Mouse (Mus musculus): Measurements from ENCODE around the gene 4930432M17Rik. TPM values are rescaled to one million over a fixed set of nuclear protein-coding genes. Genes with fewer than 3 reads are reported as not detected.

Gene 4930432M17Rik
- total RNA-seq (2014; fragmentation: Nextera tagmentation) (not detected in 2 replicates), total RNA-seq (2017) (not detected in 2 replicates)

GRCm38 (mm10) chr3:121670462-121670861 is at the start of gene 4930432M17Rik:
Gene 4930432M17Rik (plus strand): TSS chr3:121670762.
- ATAC-seq (replicated peaks; ENCODE audit: low FRiP score, low TSS enrichment, poor library complexity, severe bottlenecking): no peak

GRCm38 (mm10) chr3:121625662-121626061 is 44.9 kb upstream of the 4930432M17Rik start:
- ATAC-seq (replicated peaks; ENCODE audit: low FRiP score, low TSS enrichment, poor library complexity, severe bottlenecking): no peak

- ATAC-seq (replicated peaks; ENCODE audit: low FRiP score, low TSS enrichment, poor library complexity, severe bottlenecking): no peak
These were observed 44.3 kb upstream of the 4930432M17Rik start for GRCm38 (mm10) chr3:121626273-121626672.

- no peak for ATAC-seq (replicated peaks; ENCODE audit: low FRiP score, low TSS enrichment, poor library complexity, severe bottlenecking)
These were observed 42.3 kb upstream of the 4930432M17Rik start for GRCm38 (mm10) chr3:121628245-121628644.

GRCm38 (mm10) chr3:121630626-121631025 is 39.9 kb upstream of the 4930432M17Rik start:
- no peak for ATAC-seq (replicated peaks; ENCODE audit: low FRiP score, low TSS enrichment, poor library complexity, severe bottlenecking)

GRCm38 (mm10) chr3:121634963-121635362 is 35.6 kb upstream of the 4930432M17Rik start:
- no peak for ATAC-seq (replicated peaks; ENCODE audit: low FRiP score, low TSS enrichment, poor library complexity, severe bottlenecking)

- no peak for ATAC-seq (replicated peaks; ENCODE audit: low FRiP score, low TSS enrichment, poor library complexity, severe bottlenecking)
These were observed 35.1 kb upstream of the 4930432M17Rik start for GRCm38 (mm10) chr3:121635505-121635904.

- ATAC-seq (replicated peaks; ENCODE audit: low FRiP score, low TSS enrichment, poor library complexity, severe bottlenecking): no peak
These were observed 34.2 kb upstream of the 4930432M17Rik start for GRCm38 (mm10) chr3:121636315-121636714.

- no peak for ATAC-seq (replicated peaks; ENCODE audit: low FRiP score, low TSS enrichment, poor library complexity, severe bottlenecking)
These were observed 33.8 kb upstream of the 4930432M17Rik start for GRCm38 (mm10) chr3:121636748-121637147.

GRCm38 (mm10) chr3:121637792-121638191 is 32.8 kb upstream of the 4930432M17Rik start:
- no peak for ATAC-seq (replicated peaks; ENCODE audit: low FRiP score, low TSS enrichment, poor library complexity, severe bottlenecking)

GRCm38 (mm10) chr3:121638241-121638640 is 32.3 kb upstream of the 4930432M17Rik start:
- ATAC-seq (replicated peaks; ENCODE audit: low FRiP score, low TSS enrichment, poor library complexity, severe bottlenecking): no peak

- no peak for ATAC-seq (replicated peaks; ENCODE audit: low FRiP score, low TSS enrichment, poor library complexity, severe bottlenecking)
These were observed 30.0 kb upstream of the 4930432M17Rik start for GRCm38 (mm10) chr3:121640611-121641010.

- no peak for ATAC-seq (replicated peaks; ENCODE audit: low FRiP score, low TSS enrichment, poor library complexity, severe bottlenecking)
These were observed 27.3 kb upstream of the 4930432M17Rik start for GRCm38 (mm10) chr3:121643236-121643635.

GRCm38 (mm10) chr3:121645447-121645846 is 25.1 kb upstream of the 4930432M17Rik start:
- ATAC-seq (replicated peaks; ENCODE audit: low FRiP score, low TSS enrichment, poor library complexity, severe bottlenecking): no peak

- no peak for ATAC-seq (replicated peaks; ENCODE audit: low FRiP score, low TSS enrichment, poor library complexity, severe bottlenecking)
These were observed 24.1 kb upstream of the 4930432M17Rik start for GRCm38 (mm10) chr3:121646364-121647048.

- no peak for ATAC-seq (replicated peaks; ENCODE audit: low FRiP score, low TSS enrichment, poor library complexity, severe bottlenecking)
These were observed 22.3 kb upstream of the 4930432M17Rik start for GRCm38 (mm10) chr3:121648238-121648778.

GRCm38 (mm10) chr3:121650052-121650671 is 20.4 kb upstream of the 4930432M17Rik start:
- no peak for ATAC-seq (replicated peaks; ENCODE audit: low FRiP score, low TSS enrichment, poor library complexity, severe bottlenecking)

GRCm38 (mm10) chr3:121651710-121652109 is 18.9 kb upstream of the 4930432M17Rik start:
- no peak for ATAC-seq (replicated peaks; ENCODE audit: low FRiP score, low TSS enrichment, poor library complexity, severe bottlenecking)

GRCm38 (mm10) chr3:121652186-121652585 is 18.4 kb upstream of the 4930432M17Rik start:
- no peak for ATAC-seq (replicated peaks; ENCODE audit: low FRiP score, low TSS enrichment, poor library complexity, severe bottlenecking)

- ATAC-seq (replicated peaks; ENCODE audit: low FRiP score, low TSS enrichment, poor library complexity, severe bottlenecking): no peak
These were observed 13.6 kb upstream of the 4930432M17Rik start for GRCm38 (mm10) chr3:121656922-121657321.
